Mouse (Mus musculus) liver, embryonic 13.5 days (tissue): Measurements from ENCODE around the gene Pvr. TPM values are rescaled to one million over a fixed set of nuclear protein-coding genes. Genes with fewer than 3 reads are reported as not detected.
A peak's percentile ranks its signal among the peaks of the same experiment; 100 is the strongest.

Experiments used
- ATAC-seq: fragments of 200-750 bp; cut with Nextera tagmentation; 2 replicates; pipeline ENCODE4 v1.8.0; 2017; ENCODE audit warnings: low read depth, mild to moderate bottlenecking, moderate number of reproducible peaks, moderate library complexity
- DNase-seq: peaks from one replicate; pipeline ENCODE4 v3.0.0; 2022
- H3K27ac ChIP-seq: fragments of 300-500 bp; sonication (generic); 2 replicates; pipeline ENCODE4 v1.5.1; 2015; ENCODE audit warnings: moderate library complexity, mild to moderate bottlenecking, inconsistent platforms
- H3K27me3 ChIP-seq: fragments of 300-500 bp; sonication (generic); 2 replicates; pipeline ENCODE4 v1.6.1; 2015; ENCODE audit warnings: mild to moderate bottlenecking, inconsistent platforms
- H3K36me3 ChIP-seq: fragments of 300-500 bp; sonication (generic); 2 replicates; pipeline ENCODE4 v1.6.1; 2015; ENCODE audit warnings: mild to moderate bottlenecking, inconsistent platforms
- H3K4me1 ChIP-seq: fragments of 300-500 bp; sonication (generic); replicated peaks from 2 replicates; pipeline ENCODE4 v1.6.1; 2015; ENCODE audit warnings: inconsistent platforms
- H3K4me2 ChIP-seq: fragments of 300-500 bp; sonication (generic); 2 replicates; pipeline ENCODE4 v1.6.1; 2015; ENCODE audit warnings: inconsistent platforms, mild to moderate bottlenecking, moderate library complexity
- H3K4me3 ChIP-seq: fragments of 300-500 bp; sonication (generic); replicated peaks from 2 replicates; pipeline ENCODE4 v1.5.1; 2015; ENCODE audit warnings: mild to moderate bottlenecking, inconsistent platforms
- H3K9ac ChIP-seq: fragments of 300-500 bp; sonication (generic); 2 replicates; pipeline ENCODE4 v1.6.1; 2015; ENCODE audit warnings: mild to moderate bottlenecking, inconsistent platforms
- H3K9me3 ChIP-seq: fragments of 300-500 bp; sonication (generic); replicated peaks from 2 replicates; pipeline ENCODE4 v1.6.1; 2016; ENCODE audit warnings: inconsistent platforms
- WGBS: fragments of 180-500 bp; shearing (Covaris S2); methylation state at CpG from one replicate; pipeline ENCODE4 v1.1.7; 2015; ENCODE audit not compliant: insufficient replicate concordance; 5-methylcytosine and 5-hydroxymethylcytosine counted together
- polyA plus RNA-seq: library from polyadenylated mRNA; unstranded; fragments of >200 nt; fragmentation: Nextera tagmentation; extraction: Ambion mirVana; gene quantifications from 2 replicates; pipeline ENCODE4 v1.2.1, GENCODE M21; 2015

Pvr gene
- polyA plus RNA-seq, 1 experiment from 2014 or later, result 2.2 TPM

DNA sequence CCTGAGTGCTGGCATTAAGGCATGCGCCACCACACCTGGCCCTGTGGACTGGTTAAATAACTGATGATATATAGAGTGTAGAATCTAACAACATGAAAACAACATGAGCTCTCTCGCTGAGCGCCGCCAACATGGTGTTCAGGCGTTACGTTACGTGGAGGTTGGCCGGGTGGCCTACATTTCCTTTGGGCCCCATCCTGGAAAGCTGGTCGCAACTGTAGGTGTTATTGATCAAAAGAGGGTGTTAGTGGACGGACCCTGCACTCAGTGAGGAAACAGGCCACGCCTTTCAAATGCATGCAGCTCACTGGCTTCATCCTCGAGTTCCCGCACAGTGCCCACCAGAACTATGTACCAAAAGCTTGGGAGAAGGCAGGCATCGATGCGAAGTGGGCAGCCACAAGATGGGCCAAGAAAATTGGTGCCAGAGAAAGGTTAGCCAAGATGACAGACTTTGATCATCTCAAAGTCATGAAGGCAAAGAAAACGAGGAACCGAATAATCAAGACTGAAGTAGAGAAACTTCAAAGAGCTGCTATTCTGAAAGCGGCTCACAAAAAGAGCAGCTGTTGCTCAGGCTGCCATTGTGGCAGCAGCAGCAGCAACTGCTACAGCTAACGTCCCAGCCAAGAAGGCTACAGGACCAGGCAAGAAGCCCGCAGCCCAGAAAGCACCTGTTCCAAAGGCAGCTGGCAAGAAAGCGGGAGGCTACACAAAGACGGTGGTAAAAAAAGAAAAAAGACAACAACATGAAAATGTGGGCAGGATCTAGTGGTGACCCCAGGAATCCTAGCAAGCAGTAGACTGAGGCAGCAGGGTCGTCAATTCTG lies 9.1 kb downstream of the Pvr start:
- Histone ChIP-seq H3K9ac (no peak overlapping the region), H3K27me3 (no peaks in the 10 kb centered on the region), H3K9me3 (no peaks in the 10 kb centered on the region), H3K4me1 (no peaks in the 10 kb centered on the region), H3K27ac (no peak overlapping the region), H3K4me3 (no peak overlapping the region), H3K4me2 (no peak overlapping the region), H3K36me3 (peaks cover 20% of the 10 kb centered on the region)
- WGBS, result 75% methylated on average over 23 of the region's 23 CpGs
- DNase-seq, result no peak
- ATAC-seq, result no peak

DNA sequence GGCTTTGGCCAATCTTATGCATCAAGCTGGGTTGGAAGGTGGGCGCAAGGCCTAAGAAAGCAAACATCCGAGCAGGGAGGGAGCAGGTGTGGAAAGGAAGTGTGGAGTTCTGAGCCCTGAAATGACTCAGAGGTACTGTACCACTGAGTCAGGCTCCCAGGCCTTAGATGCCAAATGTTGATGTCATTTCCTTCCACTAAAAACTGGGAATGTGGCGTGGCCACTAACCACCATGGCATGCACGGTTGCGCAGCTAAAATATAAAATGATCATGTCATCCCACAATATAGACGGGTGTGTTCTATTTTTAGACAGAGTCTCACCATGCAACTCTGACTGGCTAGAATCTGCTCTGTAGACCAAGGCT lies 9.7 kb downstream of the Pvr start:
- H3K27ac ChIP-seq, result no peak overlapping the region
- no peak overlapping the region for H3K9ac ChIP-seq
- ATAC-seq, result no peak
- DNase-seq, result no peak
- H3K27me3 ChIP-seq, result no peaks in the 10 kb centered on the region
- no peaks in the 10 kb centered on the region for H3K4me1 ChIP-seq
- H3K36me3 ChIP-seq, result peaks cover 21% of the 10 kb centered on the region
- no peak overlapping the region for H3K4me2 ChIP-seq
- H3K4me3 ChIP-seq, result no peak overlapping the region
- 71% methylated on average over 6 of the region's 6 CpGs for WGBS
- no peaks in the 10 kb centered on the region for H3K9me3 ChIP-seq

DNA sequence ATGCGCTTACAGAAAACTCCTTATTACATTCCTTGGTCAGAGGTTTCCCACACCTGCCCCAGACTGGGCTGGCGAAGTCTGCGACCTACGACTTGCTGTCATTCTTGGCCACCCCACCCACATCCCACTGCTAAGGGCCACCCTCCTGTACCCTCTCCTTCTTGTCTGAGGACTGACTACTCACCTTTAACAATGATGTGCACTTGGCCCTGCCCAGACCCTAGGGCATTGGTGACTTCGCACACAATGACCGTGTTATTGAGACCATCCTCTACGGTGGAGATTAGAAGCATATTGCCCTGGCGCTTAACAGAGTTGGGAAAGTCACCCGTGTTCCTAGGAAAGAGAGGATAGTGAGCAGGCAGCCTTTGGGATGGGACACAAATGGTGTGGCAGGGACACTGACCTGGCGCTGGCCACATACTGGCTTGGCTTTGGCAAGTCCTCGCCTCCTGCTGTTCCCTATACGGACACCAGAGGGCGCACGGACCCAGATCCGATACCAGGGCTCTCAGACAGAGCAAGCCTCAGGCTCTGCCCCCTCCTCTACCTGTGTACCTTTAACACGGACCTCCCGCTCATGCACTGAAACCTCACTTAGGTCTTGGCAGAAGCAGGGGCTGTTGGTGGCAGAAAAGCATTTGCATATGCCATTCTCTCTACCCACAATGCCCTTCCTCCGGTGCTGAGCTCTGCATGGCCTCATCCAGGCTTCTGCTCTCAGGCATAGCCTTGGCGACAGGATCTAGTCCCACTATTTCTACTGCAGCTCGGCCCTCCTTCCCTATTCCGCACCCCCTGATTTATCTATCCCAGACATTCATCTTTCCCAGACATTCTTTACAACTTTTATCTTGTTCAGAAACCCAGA lies 10.3 kb downstream of the Pvr start:
- Histone ChIP-seq H3K27me3 (no peaks in the 10 kb centered on the region), H3K27ac (no peak overlapping the region), H3K4me3 (no peak overlapping the region), H3K36me3 (peaks cover 15% of the 10 kb centered on the region), H3K4me1 (no peaks in the 10 kb centered on the region), H3K9me3 (no peaks in the 10 kb centered on the region), H3K9ac (no peak overlapping the region), H3K4me2 (no peak overlapping the region)
- DNase-seq (peak; percentile 12), ATAC-seq (peak; percentile 34; the same call in 1 of the 2 replicates)
- WGBS, result 44% methylated on average over 21 of the region's 21 CpGs

DNA sequence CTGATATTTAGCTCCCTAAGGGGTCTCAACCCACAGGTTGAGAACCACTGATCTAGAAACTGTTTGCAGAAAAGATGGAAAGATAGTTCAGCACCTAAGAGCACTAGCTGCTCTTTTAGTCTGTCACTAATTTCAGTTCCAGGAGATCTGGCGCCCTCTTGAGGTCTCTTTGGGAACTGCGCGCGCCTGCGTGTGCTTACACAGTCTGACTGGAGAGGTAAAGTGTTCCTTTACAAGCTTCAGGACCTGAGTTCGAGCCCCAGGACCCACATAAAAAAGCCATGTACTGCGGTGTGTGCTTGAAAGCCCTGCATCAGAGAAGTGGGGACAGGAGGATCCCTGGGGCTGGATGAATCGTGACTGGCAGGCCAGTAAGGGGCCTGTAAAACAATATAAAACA lies 31.1 kb downstream of the Pvr start:
- Histone ChIP-seq H3K9ac (no peak overlapping the region), H3K4me2 (no peak overlapping the region), H3K4me3 (no peak overlapping the region), H3K27me3 (no peaks in the 10 kb centered on the region), H3K36me3 (no peaks in the 10 kb centered on the region), H3K27ac (no peak overlapping the region), H3K9me3 (no peaks in the 10 kb centered on the region), H3K4me1 (no peaks in the 10 kb centered on the region)
- 23% methylated on average over 8 of the region's 8 CpGs for WGBS
- no peak for ATAC-seq
- no peak for DNase-seq

DNA sequence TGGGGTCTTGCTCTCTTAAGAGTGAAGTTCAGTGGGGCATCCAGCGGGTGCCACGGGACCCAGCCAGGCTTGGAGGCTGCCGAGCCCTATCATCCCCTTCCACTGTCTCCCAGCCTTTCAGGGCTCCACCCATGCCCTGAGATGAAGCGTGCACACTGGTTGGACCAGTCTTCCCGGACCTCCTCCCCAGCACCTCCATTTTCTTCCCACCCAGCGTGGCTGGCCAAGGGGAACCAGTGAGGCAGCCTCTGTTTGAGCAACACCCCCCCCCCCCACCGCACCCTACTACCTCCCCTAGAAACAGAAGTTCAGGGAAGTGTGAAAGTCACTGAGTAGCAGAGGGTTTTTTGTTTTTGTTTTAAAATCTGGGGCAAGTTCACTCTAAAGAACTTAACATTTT lies 33.1 kb downstream of the Pvr start, which contains the start of gene Ceacam19:
Gene Ceacam19 (minus strand): TSS at position 117 of the 400 bp plus-strand sequence.
- Histone ChIP-seq H3K4me3 (no peak within 1 kb of the TSS), H3K4me1 (no peaks in the 10 kb centered on the region), H3K27me3 (no peaks in the 10 kb centered on the region), H3K36me3 (no peaks in the 10 kb centered on the region), H3K9me3 (no peaks in the 10 kb centered on the region), H3K27ac (no peak within 1 kb of the TSS), H3K9ac (no peak within 1 kb of the TSS), H3K4me2 (no peak within 1 kb of the TSS)
- 46% methylated on average over 7 of the region's 7 CpGs for WGBS
- ATAC-seq, result no peak
- no peak for DNase-seq

DNA sequence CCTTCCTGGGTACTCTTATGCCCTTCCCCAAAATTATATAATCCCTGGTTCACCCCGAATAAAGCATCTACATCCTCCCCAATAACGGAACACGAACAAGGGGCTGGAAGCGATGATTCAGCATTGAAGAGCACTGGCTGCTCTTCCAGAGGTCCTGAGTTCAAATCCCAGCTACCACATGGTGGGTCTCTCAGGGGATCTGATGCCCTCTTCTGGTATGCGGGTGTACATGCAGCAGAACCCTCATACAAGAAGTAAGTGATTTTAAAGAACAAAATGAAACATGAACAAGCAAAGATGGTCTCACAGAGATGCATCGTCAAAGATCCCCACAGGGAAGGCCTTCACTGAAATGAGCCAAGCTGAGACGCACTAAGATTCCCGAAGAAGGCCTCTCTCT lies 40.2 kb downstream of the Pvr start:
- Histone ChIP-seq H3K4me3 (no peak overlapping the region), H3K4me2 (no peak overlapping the region), H3K36me3 (no peaks in the 10 kb centered on the region), H3K27ac (no peak overlapping the region), H3K4me1 (peaks cover 15% of the 10 kb centered on the region), H3K9me3 (no peaks in the 10 kb centered on the region), H3K9ac (no peak overlapping the region), H3K27me3 (no peaks in the 10 kb centered on the region)
- DNase-seq (no peak), ATAC-seq (no peak)
- WGBS, result 62% methylated on average over 8 of the region's 8 CpGs

DNA sequence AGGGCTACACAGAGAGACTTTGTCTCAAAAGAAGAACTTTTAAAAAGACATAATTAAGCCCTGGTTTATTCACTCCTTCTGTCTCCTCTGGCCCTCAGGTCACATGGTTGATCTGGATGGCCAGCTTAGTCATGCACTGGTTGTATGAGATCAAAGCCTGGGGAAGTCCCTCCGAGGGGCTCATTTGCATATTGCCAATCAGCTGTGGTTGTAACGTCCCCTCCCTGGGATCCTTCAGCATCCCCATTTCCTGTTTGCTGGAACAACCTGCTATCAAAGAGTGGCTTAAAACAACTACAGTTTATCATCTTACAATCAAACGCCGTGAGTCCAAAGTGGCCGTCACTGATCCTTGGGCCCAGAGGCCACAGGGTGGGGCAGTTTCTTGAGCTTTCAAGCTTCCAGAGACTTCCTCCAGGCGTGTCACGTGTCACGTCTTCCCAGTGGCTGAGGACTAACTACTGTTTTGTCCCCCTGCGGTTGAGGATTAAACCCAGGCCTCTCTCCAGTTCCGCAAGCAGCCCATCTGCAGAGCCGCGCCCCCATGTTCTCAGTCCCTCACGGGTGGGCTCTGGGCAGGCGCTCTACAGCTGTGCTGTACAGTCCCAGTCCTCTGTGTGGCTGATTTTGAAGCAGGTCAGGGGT lies 44.1 kb downstream of the Pvr start:
- Histone ChIP-seq H3K4me1 (peaks cover 18% of the 10 kb centered on the region), H3K36me3 (no peaks in the 10 kb centered on the region), H3K4me3 (no peak overlapping the region), H3K4me2 (peak overlapping the region; percentile 11; the same call in 1 of the 2 replicates), H3K9ac (no peak overlapping the region), H3K27ac (no peak overlapping the region), H3K27me3 (no peaks in the 10 kb centered on the region), H3K9me3 (no peaks in the 10 kb centered on the region)
- peak; percentile 58 for ATAC-seq
- WGBS, result 20% methylated on average over 14 of the region's 14 CpGs
- no peak for DNase-seq

DNA sequence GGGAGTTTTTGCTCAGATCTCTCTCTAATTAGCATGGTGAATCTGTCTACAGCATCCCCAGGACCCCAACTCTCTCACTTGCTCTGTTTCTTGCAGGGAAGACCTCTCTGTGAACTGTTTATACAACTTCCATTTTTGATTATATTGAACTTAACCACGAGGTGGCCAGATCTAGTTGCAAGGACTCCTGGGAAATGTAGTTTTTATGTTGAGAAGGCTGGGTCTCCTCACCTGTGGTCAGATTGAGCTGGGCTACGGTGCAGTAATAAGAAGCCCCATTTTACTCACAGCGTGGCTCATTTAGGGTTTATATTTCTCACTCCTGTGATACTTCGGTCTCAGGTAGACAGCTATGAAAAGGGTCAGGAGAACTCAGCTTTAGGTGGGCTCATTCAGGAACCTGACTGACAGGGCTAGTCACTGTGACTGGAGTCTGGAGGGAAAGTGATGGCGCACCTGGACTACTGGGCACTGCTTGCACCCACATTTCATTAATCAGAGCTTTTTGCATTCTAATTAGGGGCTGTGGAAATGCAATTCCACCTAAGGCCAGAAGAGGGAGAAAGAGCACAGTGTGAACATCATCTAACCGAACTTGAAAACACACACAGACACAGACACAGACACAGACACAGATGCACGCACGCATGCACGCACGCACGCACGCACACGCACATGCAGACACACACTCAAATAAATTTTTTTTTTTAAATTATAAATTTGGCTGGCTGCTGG lies 44.8 kb downstream of the Pvr start:
- Histone ChIP-seq H3K27ac (no peak overlapping the region), H3K4me2 (no peak overlapping the region), H3K36me3 (no peaks in the 10 kb centered on the region), H3K9me3 (no peaks in the 10 kb centered on the region), H3K4me3 (no peak overlapping the region), H3K27me3 (no peaks in the 10 kb centered on the region), H3K4me1 (peaks cover 18% of the 10 kb centered on the region), H3K9ac (no peak overlapping the region)
- 22% methylated on average over 13 of the region's 13 CpGs for WGBS
- no peak for DNase-seq
- peak; percentile 35; the same call in 1 of the 2 replicates for ATAC-seq

DNA sequence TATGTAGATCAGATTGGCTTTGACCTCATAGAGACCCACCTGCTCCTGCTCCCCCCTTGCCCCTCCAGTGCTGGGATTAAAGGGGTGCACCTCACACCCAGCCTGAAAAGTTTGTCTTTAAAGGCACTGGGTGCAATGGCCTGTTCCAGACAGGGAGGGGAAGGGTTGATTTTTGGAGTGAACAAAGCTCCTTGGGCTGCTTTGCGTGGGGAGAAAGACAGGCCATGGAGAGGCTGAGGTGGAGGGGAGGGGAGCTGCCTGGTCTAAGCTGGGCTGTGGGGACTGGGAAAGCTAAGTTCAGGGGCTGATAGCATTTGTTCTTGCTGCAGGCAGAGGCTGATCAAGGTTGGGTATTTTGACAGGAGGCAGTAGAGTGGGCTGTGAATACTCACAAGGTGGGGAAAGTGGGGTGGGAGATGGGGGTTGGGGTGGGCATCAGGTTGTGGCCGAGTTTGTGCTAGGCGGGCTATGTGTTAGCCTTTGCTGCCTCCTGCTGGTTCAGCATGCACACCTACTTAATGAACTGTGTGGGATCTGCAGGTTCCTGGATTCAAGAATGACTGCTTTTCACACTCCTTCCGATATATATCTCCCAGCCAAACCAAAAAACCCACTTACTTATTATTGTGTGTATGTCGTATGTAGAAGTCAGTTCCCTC lies 48.9 kb downstream of the Pvr start:
- Histone ChIP-seq H3K27me3 (no peaks in the 10 kb centered on the region), H3K27ac (no peak overlapping the region), H3K9me3 (no peaks in the 10 kb centered on the region), H3K4me3 (no peak overlapping the region), H3K4me2 (no peak overlapping the region), H3K9ac (no peak overlapping the region), H3K36me3 (no peaks in the 10 kb centered on the region), H3K4me1 (peaks cover 18% of the 10 kb centered on the region)
- 19% methylated on average over 5 of the region's 5 CpGs for WGBS
- DNase-seq (no peak), ATAC-seq (no peak)

DNA sequence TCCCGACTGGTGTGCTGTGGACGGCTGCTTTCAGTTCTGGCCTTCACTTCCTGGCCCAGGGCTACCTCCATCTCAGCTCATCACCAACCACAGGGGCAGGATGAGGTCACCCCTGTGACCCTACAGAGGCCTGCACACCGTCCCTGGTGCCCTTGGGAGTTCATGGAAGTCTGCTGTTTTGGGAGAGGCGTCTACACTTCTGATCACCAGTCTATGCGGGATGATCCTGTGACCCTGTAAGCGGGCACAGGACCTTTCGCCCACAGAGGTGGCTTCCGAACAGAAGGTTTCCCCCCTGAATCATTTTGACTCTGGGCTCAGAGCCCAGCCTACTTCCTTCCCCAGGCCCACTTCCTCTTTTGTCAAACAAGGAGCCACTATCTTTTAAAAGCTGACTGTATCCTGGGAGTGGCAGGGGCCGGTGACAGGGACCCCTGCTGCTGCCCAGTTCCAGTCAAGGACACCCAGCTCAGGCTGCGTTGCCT lies 49.8 kb downstream of the Pvr start:
- 16% methylated on average over 10 of the region's 10 CpGs for WGBS
- no peak for DNase-seq
- H3K4me1 ChIP-seq, result peaks cover 9% of the 10 kb centered on the region
- no peaks in the 10 kb centered on the region for H3K9me3 ChIP-seq
- no peaks in the 10 kb centered on the region for H3K36me3 ChIP-seq
- H3K27ac ChIP-seq, result peak overlapping the region; percentile 18; the same call in 1 of the 2 replicates
- H3K27me3 ChIP-seq, result no peaks in the 10 kb centered on the region
- no peak overlapping the region for H3K4me2 ChIP-seq
- H3K4me3 ChIP-seq, result no peak overlapping the region
- peak; percentile 51 for ATAC-seq
- H3K9ac ChIP-seq, result no peak overlapping the region
